Mouse (Mus musculus): ENCODE data around the gene Col5a3.

GRCm38 (mm10) chr9:20834881-20835280, 20.0 kb upstream of the Col5a3 start:
- TF ChIP-seq CTCF (IDR thresholded peaks at IDR 0.05; ENCODE audit: low read depth, low read length) (no peak), POLR2A (IDR thresholded peaks at IDR 0.05; ENCODE audit: insufficient read depth, low read length) (no peak)

Measured in ES-Bruce4 (cell line).